Mouse (Mus musculus) monocyte, adult 59 days (primary cell): ENCODE results near the gene Gm498. TPM values are rescaled to one million over a fixed set of nuclear protein-coding genes. Genes with fewer than 3 reads are reported as not detected.

Source experiments
- total RNA-seq, 2 experiments: library from RNA; stranded (reverse); gene quantifications; one replicate each; pipeline ENCODE4 v1.2.4; 2023

The Gm498 gene
- not detected for total RNA-seq

GRCm38 (mm10) chr7:143866538-143866937 is at the start of gene Gm498:
Gene Gm498, plus strand, starts transcription at chr7:143866838.

GRCm38 (mm10) chr7:143822375-143823265 is 44.0 kb upstream of the Gm498 start, which contains the start of the genes Nadsyn1 and Dhcr7:
Gene Nadsyn1, minus strand, starts transcription at chr7:143822849.
Gene Dhcr7, plus strand, starts transcription at chr7:143823145.

Other genes starting within 250 kb of the Gm498 start
- gene Tnfrsf26, start 238.1 kb upstream of the Gm498 start, total RNA-seq = 1 to 10 TPM; 2.4 TPM
- 1 to 10 TPM; 2.5 to 3.2 TPM for gene Tnfrsf22, start 217.2 kb upstream of the Gm498 start, total RNA-seq
- gene Tnfrsf23, start 181.0 kb upstream of the Gm498 start, total RNA-seq = 1 to 10 TPM; 3.6 TPM
- gene Osbpl5, start 109.9 kb upstream of the Gm498 start, total RNA-seq = 1 to 10 TPM; 1.4 to 1.7 TPM
- gene Mrgprg, start 99.8 kb upstream of the Gm498 start, total RNA-seq = not detected
- gene Mrgpre, start 82.3 kb upstream of the Gm498 start, total RNA-seq = under 1 TPM in 1 of 2 experiments, not detected in 1; 0.13 TPM
- 10 to 100 TPM in 1 of 2 experiments, 1 to 10 TPM in 1; 9.8 to 12.4 TPM for gene Nadsyn1, start 44.0 kb upstream of the Gm498 start, total RNA-seq
- 10 to 100 TPM; 17.3 to 17.5 TPM for gene Dhcr7, start 43.7 kb upstream of the Gm498 start, total RNA-seq
- gene Shank2, start 135.1 kb downstream of the Gm498 start, total RNA-seq = under 1 TPM in 1 of 2 experiments, not detected in 1; 0.10 TPM